Mouse (Mus musculus) forebrain, embryonic 15.5 days (tissue): ENCODE measurements around the gene Kcnk4. TPM values are rescaled to one million over a fixed set of nuclear protein-coding genes. Genes with fewer than 3 reads are reported as not detected.

Experiments used
- ATAC-seq: fragments of 200-750 bp; cut with Nextera tagmentation; replicated peaks from 2 replicates; pipeline ENCODE4 v1.8.0; 2017; ENCODE audit warnings: mild to moderate bottlenecking, moderate TSS enrichment, moderate library complexity
- H3K27ac ChIP-seq: fragments of 300-500 bp; sonication (generic); replicated peaks from 2 replicates; pipeline ENCODE4 v1.5.1; 2015; ENCODE audit warnings: mild to moderate bottlenecking, inconsistent platforms
- H3K27me3 ChIP-seq: fragments of 300-500 bp; sonication (generic); 2 replicates; pipeline ENCODE4 v1.6.1; 2015; ENCODE audit warnings: inconsistent platforms
- H3K36me3 ChIP-seq: fragments of 300-500 bp; sonication (generic); 2 replicates; pipeline ENCODE4 v1.6.1; 2015; ENCODE audit warnings: mild to moderate bottlenecking, inconsistent platforms
- H3K4me1 ChIP-seq: fragments of 300-500 bp; sonication (generic); 2 replicates; pipeline ENCODE4 v1.6.1; 2015; ENCODE audit warnings: inconsistent platforms
- H3K4me2 ChIP-seq: fragments of 300-500 bp; sonication (generic); replicated peaks from 2 replicates; pipeline ENCODE4 v1.6.1; 2015; ENCODE audit warnings: mild to moderate bottlenecking, inconsistent platforms
- H3K4me3 ChIP-seq: fragments of 300-500 bp; sonication (generic); 2 replicates; pipeline ENCODE4 v1.5.1; 2015; ENCODE audit warnings: mild to moderate bottlenecking, inconsistent platforms
- H3K9ac ChIP-seq: fragments of 300-500 bp; sonication (generic); replicated peaks from 2 replicates; pipeline ENCODE4 v1.6.1; 2015; ENCODE audit warnings: mild to moderate bottlenecking, inconsistent platforms
- H3K9me3 ChIP-seq: fragments of 300-500 bp; sonication (generic); 2 replicates; pipeline ENCODE4 v1.6.1; 2016; ENCODE audit warnings: inconsistent platforms
- WGBS: fragments of 180-500 bp; shearing (Covaris S2); methylation state at CpG from one replicate; pipeline ENCODE4 v1.1.7; 2015; ENCODE audit warnings: mixed read lengths; 5-methylcytosine and 5-hydroxymethylcytosine counted together
- polyA plus RNA-seq: library from polyadenylated mRNA; unstranded; fragments of >200 nt; fragmentation: Nextera tagmentation; extraction: Ambion mirVana; gene quantifications from 2 replicates; pipeline ENCODE4 v1.2.1, GENCODE M21; 2015

Kcnk4 gene
- polyA plus RNA-seq, 1 experiment from 2014 or later: 1.8 TPM

DNA sequence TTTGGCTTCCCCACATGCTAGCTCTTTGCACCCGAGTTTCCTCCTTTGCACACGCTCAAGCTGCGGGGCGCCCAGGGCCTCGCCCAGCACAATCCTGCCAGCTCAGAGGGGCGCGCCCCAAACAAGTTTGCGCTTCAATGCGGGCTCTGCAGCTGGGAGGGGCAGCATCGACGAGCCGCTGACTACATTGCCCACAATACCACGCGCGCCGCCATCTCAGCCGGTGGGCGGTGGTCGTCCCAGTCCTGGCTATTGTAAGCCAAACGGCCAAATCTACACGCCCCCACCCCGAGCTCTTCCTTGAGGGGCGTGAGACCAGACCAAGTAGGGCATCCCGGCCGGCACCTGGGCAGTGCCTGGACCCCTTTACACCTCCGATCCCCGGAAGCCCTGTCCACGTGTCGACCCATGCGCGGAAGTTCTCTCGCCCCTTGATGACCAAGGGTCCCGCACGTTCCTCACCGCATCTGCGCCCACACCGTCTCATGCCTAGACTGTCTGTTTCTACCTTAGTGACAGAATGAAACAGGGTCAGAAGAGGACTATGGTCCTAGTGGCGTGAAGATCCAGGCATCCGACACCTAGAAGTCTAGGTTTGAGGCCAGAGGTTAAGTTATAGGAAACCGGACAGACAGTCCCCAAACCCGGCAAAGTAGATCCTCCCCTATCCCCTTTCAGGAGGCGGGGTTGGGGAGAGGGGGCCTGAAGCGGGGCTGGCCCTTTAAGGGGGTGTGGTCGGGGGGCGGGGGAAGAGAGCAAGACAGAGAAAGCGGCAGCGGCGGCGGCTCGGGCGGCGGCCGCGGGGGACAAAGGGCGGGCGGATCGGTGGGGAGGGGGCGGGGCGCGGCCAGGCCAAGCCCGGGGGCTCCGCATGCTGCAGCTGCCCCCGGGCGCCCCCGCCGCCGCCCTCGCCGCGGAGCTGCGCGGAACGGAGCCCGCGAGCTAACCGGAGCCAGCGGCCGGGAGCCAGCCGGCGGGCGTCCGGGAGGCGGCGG lies 40.2 kb upstream of the Kcnk4 start, which contains the start of gene Ppp1r14b:
Gene Ppp1r14b, plus strand, starts transcription at position 758 of the 995 bp plus-strand sequence.
- Histone ChIP-seq H3K27me3 (peaks cover 3% of the 10 kb centered on the region), H3K9me3 (no peaks in the 10 kb centered on the region), H3K4me3 (peak within 1 kb of the TSS; percentile 61), H3K4me2 (peak within 1 kb of the TSS; percentile 82), H3K9ac (peak within 1 kb of the TSS; percentile 67), H3K36me3 (peaks cover 15% of the 10 kb centered on the region), H3K4me1 (peaks cover 55% of the 10 kb centered on the region), H3K27ac (peak within 1 kb of the TSS; percentile 95)
- WGBS: under 1% methylated on average over 65 of the region's 84 CpGs
- peak; percentile 72 for ATAC-seq

DNA sequence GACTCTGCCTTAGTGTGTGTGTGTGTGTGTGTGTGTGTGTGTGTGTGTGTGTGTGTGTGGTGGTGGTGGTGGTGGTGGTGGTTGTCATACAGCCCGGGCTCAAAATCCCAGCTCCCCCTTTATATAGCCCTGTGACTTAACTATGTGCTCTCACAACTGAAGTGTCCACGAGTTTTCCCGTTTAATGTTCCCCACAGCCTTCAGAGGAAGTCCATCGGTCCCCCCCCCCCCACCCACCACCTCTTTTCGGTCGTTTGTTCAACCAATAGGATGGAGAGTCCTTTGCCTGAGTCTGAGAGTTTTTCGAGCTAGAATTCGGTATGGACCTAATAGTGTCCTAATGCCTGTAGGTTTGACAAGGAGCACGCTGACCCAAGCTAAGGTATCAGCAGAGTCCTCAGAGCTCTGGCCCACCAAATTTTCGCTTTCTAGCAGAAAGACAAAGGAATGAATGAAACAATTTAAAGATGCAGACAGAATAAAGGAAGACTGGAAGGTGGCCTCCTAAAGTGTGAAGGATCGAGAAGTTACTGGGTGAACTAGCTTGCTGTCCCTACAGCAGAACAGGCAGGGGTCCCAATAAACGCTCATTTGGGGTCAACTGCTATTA lies 39.4 kb upstream of the Kcnk4 start:
- peak overlapping the region; percentile 67; the same call in 1 of the 2 replicates for H3K9ac ChIP-seq
- no peak for ATAC-seq
- 25% methylated on average over 11 of the region's 12 CpGs for WGBS
- peak overlapping the region; percentile 95 for H3K27ac ChIP-seq
- peaks cover 15% of the 10 kb centered on the region for H3K36me3 ChIP-seq
- peak overlapping the region; percentile 82 for H3K4me2 ChIP-seq
- peaks cover 10% of the 10 kb centered on the region for H3K27me3 ChIP-seq
- no peaks in the 10 kb centered on the region for H3K9me3 ChIP-seq
- H3K4me3 ChIP-seq: peak overlapping the region; percentile 61
- H3K4me1 ChIP-seq: peaks cover 50% of the 10 kb centered on the region

DNA sequence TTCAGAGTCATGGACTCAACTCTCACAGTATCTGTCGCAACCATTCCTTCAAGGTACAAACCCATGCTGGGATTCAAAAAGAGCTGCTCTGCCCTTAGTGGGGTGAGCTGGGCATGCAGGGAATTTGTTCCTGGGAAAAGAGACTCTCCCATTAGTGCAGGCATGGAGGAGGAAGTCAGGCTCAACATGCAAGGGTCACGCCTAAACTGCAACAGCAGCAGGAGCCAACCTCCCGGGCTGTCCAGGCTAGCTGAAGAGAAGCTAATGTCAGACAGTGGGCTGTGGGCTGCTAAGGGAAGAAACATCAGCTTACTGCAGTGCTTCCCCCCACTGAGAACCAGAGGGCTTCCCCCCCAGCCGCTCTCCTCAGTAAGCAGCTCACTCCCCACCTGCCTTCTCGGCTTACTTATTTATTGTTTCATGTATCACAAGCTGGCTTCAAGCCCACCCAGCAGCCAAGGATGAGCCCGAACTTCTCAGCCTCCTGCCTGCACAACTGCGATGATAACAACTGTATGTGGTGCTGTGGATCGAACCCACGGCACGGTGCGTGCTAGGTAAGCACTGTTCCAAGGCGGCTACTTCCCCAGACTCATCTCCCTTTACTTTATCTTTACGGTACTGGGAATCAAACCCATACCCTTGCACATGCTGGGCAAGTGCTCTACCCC lies 38.1 kb upstream of the Kcnk4 start:
- Histone ChIP-seq H3K4me3 (no peak overlapping the region), H3K36me3 (peaks cover 3% of the 10 kb centered on the region), H3K27me3 (peaks cover 12% of the 10 kb centered on the region), H3K9ac (no peak overlapping the region), H3K4me1 (peaks cover 37% of the 10 kb centered on the region), H3K4me2 (no peak overlapping the region), H3K9me3 (no peaks in the 10 kb centered on the region), H3K27ac (no peak overlapping the region)
- WGBS: 80% methylated on average over 13 of the region's 13 CpGs
- no peak for ATAC-seq

GRCm38 (mm10) chr19:6971644-6972043 lies 37.3 kb upstream of the Kcnk4 start:
- WGBS: 54% methylated on average over 6 of the region's 6 CpGs
- H3K4me3 ChIP-seq: no peak overlapping the region
- peaks cover 12% of the 10 kb centered on the region for H3K27me3 ChIP-seq
- H3K36me3 ChIP-seq: no peaks in the 10 kb centered on the region
- H3K9ac ChIP-seq: no peak overlapping the region
- H3K27ac ChIP-seq: no peak overlapping the region
- no peaks in the 10 kb centered on the region for H3K9me3 ChIP-seq
- H3K4me2 ChIP-seq: no peak overlapping the region
- peaks cover 31% of the 10 kb centered on the region for H3K4me1 ChIP-seq
- no peak for ATAC-seq

GRCm38 (mm10) chr19:6970460-6971085 lies 36.3 kb upstream of the Kcnk4 start:
- Histone ChIP-seq H3K36me3 (no peaks in the 10 kb centered on the region), H3K4me2 (peak overlapping the region; percentile 46; the same call in 1 of the 2 replicates), H3K27me3 (peaks cover 12% of the 10 kb centered on the region), H3K9me3 (no peaks in the 10 kb centered on the region), H3K4me3 (no peak overlapping the region), H3K27ac (no peak overlapping the region), H3K4me1 (peaks cover 21% of the 10 kb centered on the region), H3K9ac (no peak overlapping the region)
- WGBS: 13% methylated on average over 11 of the region's 11 CpGs
- ATAC-seq: no peak

DNA sequence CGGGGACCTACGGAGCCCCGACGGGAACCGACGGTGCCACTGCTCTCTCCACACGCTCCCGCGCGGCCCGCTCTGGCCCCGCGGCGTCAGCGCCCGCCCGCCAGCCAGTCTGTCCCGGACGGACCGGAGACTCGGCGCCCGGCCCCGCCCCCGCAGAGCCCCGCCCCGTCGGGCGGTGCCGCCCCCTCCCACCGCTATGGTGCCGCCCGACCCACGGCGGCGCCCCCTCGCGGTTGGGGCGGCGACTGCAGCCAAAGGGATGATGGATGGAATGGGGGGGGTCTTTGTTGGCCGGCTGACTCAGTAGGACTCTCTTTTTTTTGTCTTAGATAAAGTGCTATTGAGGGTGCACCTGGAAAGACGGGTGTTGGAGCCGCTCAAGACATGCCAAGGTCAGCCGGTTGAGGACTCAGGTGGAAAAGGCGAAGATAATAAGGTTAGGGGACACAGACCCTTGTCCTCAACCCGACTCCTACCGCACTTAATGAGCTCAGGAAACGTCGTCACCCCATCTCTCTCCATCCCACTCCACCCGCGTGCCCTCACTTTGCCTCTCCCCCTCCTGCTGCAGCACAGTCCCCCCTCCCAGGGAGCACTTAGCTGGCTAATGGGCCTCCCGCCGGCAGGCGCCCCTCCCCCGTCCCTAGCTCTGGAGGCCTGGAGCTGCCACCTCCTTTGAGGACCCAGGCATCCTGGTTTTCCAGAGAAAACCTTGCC lies 35.5 kb upstream of the Kcnk4 start:
- 1% methylated on average over 45 of the region's 55 CpGs for WGBS
- H3K27ac ChIP-seq: no peak overlapping the region
- no peaks in the 10 kb centered on the region for H3K9me3 ChIP-seq
- H3K4me3 ChIP-seq: peak overlapping the region; percentile 41
- H3K4me2 ChIP-seq: peak overlapping the region; percentile 46
- no peaks in the 10 kb centered on the region for H3K36me3 ChIP-seq
- peak overlapping the region; percentile 22 for H3K9ac ChIP-seq
- peaks cover 21% of the 10 kb centered on the region for H3K4me1 ChIP-seq
- 0 out of 2 replicates have a peak, but pooled peaks have one; percentile 9 for ATAC-seq
- peaks cover 12% of the 10 kb centered on the region for H3K27me3 ChIP-seq

GRCm38 (mm10) chr19:6969291-6969664 lies 35.0 kb upstream of the Kcnk4 start:
- Histone ChIP-seq H3K36me3 (no peaks in the 10 kb centered on the region), H3K4me3 (peak overlapping the region; percentile 41), H3K27me3 (peaks cover 12% of the 10 kb centered on the region), H3K4me2 (peak overlapping the region; percentile 46), H3K4me1 (peaks cover 21% of the 10 kb centered on the region), H3K9me3 (no peaks in the 10 kb centered on the region), H3K9ac (peak overlapping the region; percentile 22), H3K27ac (no peak overlapping the region)
- ATAC-seq: no peak
- WGBS: 1% methylated on average over 20 of the region's 20 CpGs

DNA sequence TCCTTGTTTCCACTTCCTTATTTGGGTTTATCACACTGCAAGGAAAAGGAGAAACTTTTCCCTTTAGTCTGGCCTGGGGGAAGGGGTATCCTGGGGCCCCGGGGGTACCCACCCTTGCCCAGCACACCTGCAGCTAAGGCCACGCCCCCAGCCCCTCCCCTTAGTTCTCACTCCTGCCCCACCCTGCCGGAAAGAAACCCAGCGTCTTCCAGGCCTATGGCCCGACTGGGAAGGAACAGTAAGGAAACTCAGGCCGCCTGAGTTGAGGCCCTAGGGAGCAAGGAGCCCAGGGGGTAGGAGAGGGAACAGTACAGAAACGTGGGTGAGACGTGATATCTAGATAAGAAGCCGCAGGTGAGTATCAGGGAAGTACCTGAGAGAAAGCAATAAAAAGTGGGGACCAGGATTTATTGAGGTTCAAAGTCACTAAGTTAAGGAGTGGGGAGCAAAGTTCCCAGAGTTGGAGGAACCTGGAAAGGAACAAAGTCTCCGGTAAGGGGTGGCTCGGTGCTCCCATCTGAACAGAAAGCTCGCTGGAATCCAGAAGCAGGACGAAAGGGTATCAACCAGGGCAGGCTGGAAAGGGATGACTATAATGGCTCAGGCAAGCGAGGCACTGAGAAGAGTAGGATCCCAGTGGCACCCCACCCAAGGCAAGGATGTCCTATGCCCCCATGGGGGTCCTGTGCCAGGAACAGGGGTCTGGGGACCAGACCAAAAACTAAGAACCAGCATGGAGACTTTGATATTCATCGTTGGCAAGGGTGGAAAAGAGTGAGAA lies 34.4 kb upstream of the Kcnk4 start:
- no peak for ATAC-seq
- H3K9me3 ChIP-seq: no peaks in the 10 kb centered on the region
- 14% methylated on average over 15 of the region's 15 CpGs for WGBS
- H3K27me3 ChIP-seq: peaks cover 12% of the 10 kb centered on the region
- no peak overlapping the region for H3K27ac ChIP-seq
- no peak overlapping the region for H3K9ac ChIP-seq
- H3K4me2 ChIP-seq: peak overlapping the region; percentile 46
- no peaks in the 10 kb centered on the region for H3K36me3 ChIP-seq
- peaks cover 17% of the 10 kb centered on the region for H3K4me1 ChIP-seq
- H3K4me3 ChIP-seq: peak overlapping the region; percentile 41

DNA sequence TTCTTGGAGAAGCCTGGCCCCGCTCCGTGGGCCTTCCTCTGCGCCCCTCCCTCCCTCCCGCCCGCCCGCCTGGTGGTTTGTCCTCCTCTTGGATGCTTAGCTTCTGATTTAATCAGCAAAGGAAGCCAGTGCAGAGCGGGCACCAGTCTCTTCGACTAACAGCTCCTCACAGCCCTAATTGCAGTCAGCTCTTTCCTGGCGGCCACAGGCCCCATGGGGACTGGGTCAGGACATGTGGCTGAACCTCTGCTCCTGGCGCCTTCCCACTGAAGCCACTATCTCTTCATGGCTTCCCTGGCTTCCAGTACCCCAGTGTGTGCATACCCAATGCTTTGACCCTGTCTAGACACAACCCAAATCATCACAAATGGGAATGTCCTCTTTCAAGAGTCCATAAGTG lies 22.1 kb upstream of the Kcnk4 start:
- Histone ChIP-seq H3K27me3 (no peaks in the 10 kb centered on the region), H3K36me3 (no peaks in the 10 kb centered on the region), H3K4me2 (no peak overlapping the region), H3K27ac (no peak overlapping the region), H3K4me3 (no peak overlapping the region), H3K9ac (no peak overlapping the region), H3K4me1 (peaks cover 10% of the 10 kb centered on the region), H3K9me3 (no peaks in the 10 kb centered on the region)
- WGBS: 84% methylated on average over 10 of the region's 10 CpGs
- ATAC-seq: no peak

DNA sequence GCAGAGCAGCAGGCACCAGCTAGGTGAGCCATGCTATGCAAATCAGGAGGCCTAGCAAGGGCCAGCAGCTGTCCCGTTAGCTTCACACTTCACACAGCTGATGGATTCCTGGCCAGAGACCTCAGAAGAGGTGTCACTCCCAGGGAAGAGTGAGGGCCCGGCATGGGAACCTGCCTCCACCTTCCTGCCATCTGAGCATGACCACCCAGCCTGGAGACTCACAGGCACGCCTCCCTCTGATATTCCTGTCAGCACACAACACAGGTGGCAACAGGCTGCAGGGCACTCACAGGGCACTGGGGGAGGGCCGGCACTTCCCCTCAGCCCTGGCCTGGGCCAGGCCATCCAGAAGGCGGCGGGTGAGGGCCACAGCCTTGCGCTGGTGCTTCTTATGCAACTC lies 21.1 kb upstream of the Kcnk4 start:
- no peaks in the 10 kb centered on the region for H3K36me3 ChIP-seq
- no peak overlapping the region for H3K4me2 ChIP-seq
- no peak for ATAC-seq
- no peaks in the 10 kb centered on the region for H3K27me3 ChIP-seq
- no peak overlapping the region for H3K4me3 ChIP-seq
- WGBS: 96% methylated on average over 7 of the region's 7 CpGs
- H3K4me1 ChIP-seq: peaks cover 11% of the 10 kb centered on the region
- no peak overlapping the region for H3K9ac ChIP-seq
- no peaks in the 10 kb centered on the region for H3K9me3 ChIP-seq
- no peak overlapping the region for H3K27ac ChIP-seq
